In the genomic region with DNA sequence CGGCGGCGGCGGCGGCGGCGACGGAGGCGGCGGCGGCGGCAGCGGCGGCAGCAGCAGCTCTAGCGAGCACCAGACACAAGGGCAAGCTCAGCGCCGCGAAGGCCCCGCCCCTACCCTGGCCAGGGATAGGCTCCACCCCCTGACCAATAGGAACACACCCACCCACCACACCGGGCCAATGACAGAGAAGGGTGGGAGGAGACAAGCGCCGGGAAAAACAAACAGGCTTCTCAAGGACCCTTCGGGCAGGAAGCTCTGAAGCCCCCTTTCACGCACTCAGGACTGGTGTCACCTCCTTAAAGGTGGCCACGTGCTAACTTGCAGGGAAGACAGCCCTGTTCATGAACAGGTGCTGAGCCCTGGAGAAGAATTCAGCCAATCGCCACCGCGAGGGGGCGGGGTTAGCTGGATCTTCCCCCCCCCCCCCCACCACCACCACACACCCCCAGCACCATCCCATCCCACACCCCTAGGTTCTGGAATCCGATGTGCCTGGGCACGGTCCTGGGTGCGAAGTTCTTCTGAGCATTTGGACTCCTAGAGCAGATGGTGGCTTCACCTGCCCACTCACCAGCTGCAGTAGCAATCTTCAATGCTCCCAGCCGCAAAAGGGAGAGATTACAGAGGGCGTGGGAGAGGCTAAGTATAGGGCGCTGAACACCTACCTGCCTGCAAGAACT, we compare ENCODE assay signal across 8 mouse cellular contexts. TPM values are rescaled to one million over a fixed set of nuclear protein-coding genes. Genes with fewer than 3 reads are reported as not detected.
DNase-seq lines count a peak whose midpoint lies in the region; ATAC-seq and TF ChIP-seq lines count a peak whose summit lies in the region.

Gene Cadm2 (minus strand): TSS at position 83 of the 680 bp plus-strand sequence.

- H3K4me3 ChIP-seq in C2C12 (ENCODE audit: insufficient read depth, poor library complexity, severe bottlenecking): peak within 1 kb of the TSS; percentile 11
- peak within 1 kb of the TSS; percentile 75 for H3K4me3 ChIP-seq in heart, embryonic 11.5 days (ENCODE audit: low read depth, low read length)
- H3K4me3 ChIP-seq in kidney, embryonic 14.5 days (ENCODE audit: low read length): peak within 1 kb of the TSS; percentile 66
- H3K4me3 ChIP-seq in limb, embryonic 15.5 days: peak within 1 kb of the TSS; percentile 71
- H3K4me3 ChIP-seq in midbrain, postnatal 0 days (ENCODE audit: low read depth, low read length): peak within 1 kb of the TSS; percentile 56

- H3K79me2 ChIP-seq in C2C12 (ENCODE audit: control insufficient read depth, insufficient read depth): no peaks in the 10 kb centered on the region

- no peaks in the 10 kb centered on the region for H3K4me1 ChIP-seq in heart, embryonic 11.5 days (ENCODE audit: control insufficient read depth, insufficient read depth, low read length)
- no peaks in the 10 kb centered on the region for H3K4me1 ChIP-seq in kidney, embryonic 14.5 days (ENCODE audit: control insufficient read depth, insufficient read depth, low read length)
- peaks cover 18% of the 10 kb centered on the region for H3K4me1 ChIP-seq in limb, embryonic 15.5 days
- H3K4me1 ChIP-seq in midbrain, postnatal 0 days (ENCODE audit: insufficient read depth, low read length): no peaks in the 10 kb centered on the region

- H3K9ac ChIP-seq in heart, embryonic 11.5 days (ENCODE audit: low read depth, low read length): peak within 1 kb of the TSS; percentile 52
- peak within 1 kb of the TSS; percentile 44; the same call in 1 of the 2 replicates for H3K9ac ChIP-seq in kidney, embryonic 14.5 days (ENCODE audit: low read depth, low read length)
- H3K9ac ChIP-seq in limb, embryonic 15.5 days: peak within 1 kb of the TSS; percentile 50
- H3K9ac ChIP-seq in midbrain, postnatal 0 days (replicated peaks; ENCODE audit: low read length, poor library complexity, severe bottlenecking): peak within 1 kb of the TSS; percentile 81

- peak; percentile 5 for DNase-seq in c-Kit-negative CD71-positive TER-119-positive erythroid progenitor cells, embryonic 14.5 days (ENCODE audit: low read depth, low spot score)
- peak; percentile 97 for DNase-seq in midbrain, postnatal 0 days (ENCODE audit: low spot score)
- DNase-seq in spleen, postnatal 4 days (ENCODE audit: low spot score in 2 of 2): peak; percentile 71 to 76

- ATAC-seq in erythroid progenitor cell, adult 5-6 weeks (replicated peaks; ENCODE audit: low FRiP score, poor library complexity, severe bottlenecking): peak; percentile 75
- peak; percentile 99 for ATAC-seq in heart, embryonic 11.5 days (replicated peaks; ENCODE audit: insufficient number of reproducible peaks, low FRiP score, low TSS enrichment)
- peak; percentile 100 for ATAC-seq in kidney, embryonic 14.5 days (ENCODE audit: low FRiP score, low TSS enrichment)
- ATAC-seq in limb, embryonic 15.5 days (ENCODE audit: insufficient number of reproducible peaks, low FRiP score, low TSS enrichment, low read depth): peak; percentile 100
- ATAC-seq in midbrain, postnatal 0 days (ENCODE audit: low FRiP score): peak; percentile 99

- under 1% methylated on average over 19 of the region's 35 CpGs for WGBS in heart, embryonic 11.5 days (ENCODE audit: insufficient replicate concordance)
- 2% methylated on average over 16 of the region's 35 CpGs for WGBS in kidney, embryonic 14.5 days
- under 1% methylated on average over 14 of the region's 35 CpGs for WGBS in limb, embryonic 15.5 days
- 2% methylated on average over 19 of the region's 35 CpGs for WGBS in midbrain, postnatal 0 days

- H3K79me3 ChIP-seq in C2C12 (ENCODE audit: low read depth): no peaks in the 10 kb centered on the region

- peak within 1 kb of the TSS; percentile 46 for H3ac ChIP-seq in C2C12 (ENCODE audit: control insufficient read depth, insufficient read length, low read depth)

- no peaks in the 10 kb centered on the region for H3K9me3 ChIP-seq in heart, embryonic 11.5 days (replicated peaks; ENCODE audit: control insufficient read depth, low read length)
- H3K9me3 ChIP-seq in kidney, embryonic 14.5 days (ENCODE audit: control insufficient read depth, low read length): no peaks in the 10 kb centered on the region
- H3K9me3 ChIP-seq in limb, embryonic 15.5 days: no peaks in the 10 kb centered on the region
- no peaks in the 10 kb centered on the region for H3K9me3 ChIP-seq in midbrain, postnatal 0 days (ENCODE audit: low read length)

- H3K36me3 ChIP-seq in C2C12 (ENCODE audit: control insufficient read depth, insufficient read depth): no peaks in the 10 kb centered on the region
- no peaks in the 10 kb centered on the region for H3K36me3 ChIP-seq in heart, embryonic 11.5 days (ENCODE audit: control insufficient read depth, insufficient read depth, low read length)
- no peaks in the 10 kb centered on the region for H3K36me3 ChIP-seq in kidney, embryonic 14.5 days (ENCODE audit: control insufficient read depth, insufficient read depth, low read length)
- H3K36me3 ChIP-seq in limb, embryonic 15.5 days: no peaks in the 10 kb centered on the region
- H3K36me3 ChIP-seq in midbrain, postnatal 0 days (ENCODE audit: insufficient read depth, low read length): no peaks in the 10 kb centered on the region

- TF ChIP-seq CTCF in C2C12 (IDR thresholded peaks at IDR 0.05; ENCODE audit: control insufficient read depth, insufficient read depth, insufficient read length): no peak
- TF ChIP-seq CTCF in midbrain, postnatal 0 days (IDR thresholded peaks at IDR 0.05): 0 out of 2 replicates have a peak, but pooled peaks have one; percentile 1

- no peak within 1 kb of the TSS for H3K27ac ChIP-seq in heart, embryonic 11.5 days (ENCODE audit: low read depth, low read length)
- no peak within 1 kb of the TSS for H3K27ac ChIP-seq in kidney, embryonic 14.5 days (ENCODE audit: low read depth, low read length)
- no peak within 1 kb of the TSS for H3K27ac ChIP-seq in limb, embryonic 15.5 days
- H3K27ac ChIP-seq in midbrain, postnatal 0 days (ENCODE audit: low read depth, low read length): peak within 1 kb of the TSS; percentile 91

- H3K27me3 ChIP-seq in C2C12 (ENCODE audit: control insufficient read depth, insufficient read depth, insufficient read length): peaks cover 11% of the 10 kb centered on the region
- peaks cover 19% of the 10 kb centered on the region for H3K27me3 ChIP-seq in heart, embryonic 11.5 days (ENCODE audit: control insufficient read depth, insufficient read depth, low read length)
- peaks cover 17% of the 10 kb centered on the region for H3K27me3 ChIP-seq in kidney, embryonic 14.5 days (ENCODE audit: control insufficient read depth, insufficient read depth, low read length)
- peaks cover 17% of the 10 kb centered on the region for H3K27me3 ChIP-seq in limb, embryonic 15.5 days
- no peaks in the 10 kb centered on the region for H3K27me3 ChIP-seq in midbrain, postnatal 0 days (ENCODE audit: insufficient read depth, low read length)

- peak within 1 kb of the TSS; percentile 94 for H3K4me2 ChIP-seq in heart, embryonic 11.5 days
- peak within 1 kb of the TSS; percentile 98 for H3K4me2 ChIP-seq in kidney, embryonic 14.5 days (replicated peaks; ENCODE audit: low read depth, low read length)
- H3K4me2 ChIP-seq in limb, embryonic 15.5 days: peak within 1 kb of the TSS; percentile 95
- H3K4me2 ChIP-seq in midbrain, postnatal 0 days (ENCODE audit: low read depth, low read length, poor library complexity, severe bottlenecking): peak within 1 kb of the TSS; percentile 66

TF ChIP-seq in C2C12, 6 proteins besides CTCF, POLR2A, EP300 and RAD21:
- TF ChIP-seq MYOD1 (IDR thresholded peaks at IDR 0.05; ENCODE audit: control insufficient read depth, insufficient read length, low read depth) (no peak), FOSL1 (IDR thresholded peaks at IDR 0.05; ENCODE audit: insufficient read depth, low read length, poor library complexity, severe bottlenecking) (no peak), MAX (IDR thresholded peaks at IDR 0.05) (no peak), USF1 (IDR thresholded peaks at IDR 0.05; ENCODE audit: low read depth) (no peak), MYOG (IDR thresholded peaks at IDR 0.05; ENCODE audit: control insufficient read depth, extremely low read depth, insufficient read length) (no peak), CEBPB (IDR thresholded peaks at IDR 0.05; ENCODE audit: low read depth) (no peak)

RNA-seq across cellular contexts. Expression of gene Cadm2, which starts in this region (rescaled TPM):
- not detected for polyA plus RNA-seq in C2C12 (2012; fragmentation: generic; extraction: Trizol)
- not detected in 2 replicates for total RNA-seq in erythroid progenitor cell, adult 5-6 weeks (2015; ENCODE audit: low replicate concordance)
- total RNA-seq in erythroid progenitor cell, adult 5-6 weeks (2017; ENCODE audit: low replicate concordance): not detected in 2 replicates
- polyA plus RNA-seq in heart, embryonic 11.5 days (2014; fragmentation: Nextera tagmentation; extraction: Ambion mirVana): 0.52 and 0.73 TPM in 2 replicates
- polyA plus RNA-seq in kidney, embryonic 14.5 days (2014; fragmentation: Nextera tagmentation; extraction: Ambion mirVana): 0.09 and 0.32 TPM in 2 replicates
- 3.1 and 3.3 TPM in 2 replicates for polyA plus RNA-seq in limb, embryonic 15.5 days (2015; fragmentation: Nextera tagmentation; extraction: Ambion mirVana)
- total RNA-seq in midbrain, postnatal 0 days (2014; rRNA removed): 92.0 and 114 TPM in 2 replicates
- polyA plus RNA-seq in midbrain, postnatal 0 days (2015; fragmentation: Nextera tagmentation; extraction: Ambion mirVana): 74.6 and 82.8 TPM in 2 replicates

Comparison
In these comparisons a context has a peak if more than half of its experiments do, and no peak if none do; other contexts are left out.
1. RNA of gene Cadm2 (total RNA-seq): 92.0 to 114 TPM in midbrain, postnatal 0 days; not detected in erythroid progenitor cell, adult 5-6 weeks; every median in the first group is over 10 times any median in the second.
2. RNA of gene Cadm2 (polyA plus RNA-seq): 74.6 to 82.8 TPM in midbrain, postnatal 0 days; 3.1 to 3.3 TPM in limb, embryonic 15.5 days, 0.52 to 0.73 TPM in heart, embryonic 11.5 days, 0.09 to 0.32 TPM in kidney, embryonic 14.5 days and not detected in C2C12 (single experiment); every median in the first group is over 10 times any median in the second.
3. Peak in ATAC-seq in erythroid progenitor cell, adult 5-6 weeks; RNA of the gene not detected or under 1 TPM.
4. Peak in ATAC-seq, H3K4me3 ChIP-seq, H3K9ac ChIP-seq and H3K4me2 ChIP-seq in heart, embryonic 11.5 days; RNA of the gene not detected or under 1 TPM.
5. Peak in ATAC-seq, H3K4me3 ChIP-seq, H3K9ac ChIP-seq and H3K4me2 ChIP-seq in kidney, embryonic 14.5 days; RNA of the gene not detected or under 1 TPM.
6. H3K4me3 ChIP-seq: peak in every context shown above with its lines; median percentile 75 in heart, embryonic 11.5 days; 71 in limb, embryonic 15.5 days; 66 in kidney, embryonic 14.5 days; 56 in midbrain, postnatal 0 days; 11 in C2C12.
7. DNase-seq: peak in every context shown above with its lines; median percentile 97 in midbrain, postnatal 0 days; 74 in spleen, postnatal 4 days; 5 in c-Kit-negative CD71-positive TER-119-positive erythroid progenitor cells, embryonic 14.5 days.
8. Peak in every context shown above with its lines, with median percentiles within 50 percentile points of each other: ATAC-seq, H3K4me2 ChIP-seq and H3K9ac ChIP-seq.